Mouse (Mus musculus) sigmoid colon, adult 10 weeks (tissue): ENCODE measurements around the gene Mms22l. TPM values are rescaled to one million over a fixed set of nuclear protein-coding genes. Genes with fewer than 3 reads are reported as not detected.

Experiments used
- polyA plus RNA-seq: library from polyadenylated mRNA; stranded (reverse); fragments of 350-450 nt; fragmentation: Illumina TruSeq; extraction: RNeasy Lipid Tissue Mini Kit (QIAGEN cat#74804); gene quantifications from one replicate; pipeline ENCODE4 v1.2.3, GENCODE M21; 2014; ENCODE audit warnings: low read depth, low replicate concordance

The Mms22l gene
- 13.5 TPM for polyA plus RNA-seq

GRCm38 (mm10) chr4:24496116-24496952 is at the start of gene Mms22l:
Gene Mms22l, plus strand, starts transcription at chr4:24496451.

